25 mouse cellular contexts compared by ENCODE assay signal in genomic region chr13:77898066-77898796, GRCm38 (mm10).
DNase-seq lines count a peak whose midpoint lies in the region; ATAC-seq and TF ChIP-seq lines count a peak whose summit lies in the region.
"Had no signal": no experiment of that assay in that cellular context is flagged by ENCODE, and none has a peak within 500 bp of the region (broad histone marks: within the 10 kb centered on the region; RNA-seq: fewer than 3 reads in every experiment).

No protein-coding gene starts in this region.

- no peak for TF ChIP-seq CTCF in midbrain, postnatal 0 days (IDR thresholded peaks at IDR 0.05)

- no peak overlapping the region for H3K4me3 ChIP-seq in kidney, embryonic 15.5 days (replicated peaks)
- H3K4me3 ChIP-seq in midbrain, embryonic 11.5 days (ENCODE audit: low read depth, low read length) = no peak overlapping the region
- H3K4me3 ChIP-seq in midbrain, postnatal 0 days (ENCODE audit: low read depth, low read length) = no peak overlapping the region
- H3K4me3 ChIP-seq: erythroblast, embryonic 14.5 days; forebrain, embryonic 12.5 days; intestine, embryonic 15.5 days; left cerebral cortex, adult 2 months; limb, embryonic 13.5 days; liver, embryonic 15.5 days; midbrain, embryonic 15.5 days; neural tube, embryonic 12.5 days had no signal

- H3K27me3 ChIP-seq in kidney, embryonic 15.5 days = no peaks in the 10 kb centered on the region
- no peaks in the 10 kb centered on the region for H3K27me3 ChIP-seq in midbrain, embryonic 11.5 days (ENCODE audit: control insufficient read depth, insufficient read depth, low read length)
- H3K27me3 ChIP-seq in midbrain, postnatal 0 days (ENCODE audit: insufficient read depth, low read length) = no peaks in the 10 kb centered on the region
- H3K27me3 ChIP-seq: intestine, embryonic 15.5 days; limb, embryonic 13.5 days; liver, embryonic 15.5 days; midbrain, embryonic 15.5 days; neural tube, embryonic 12.5 days had no signal

- no peak overlapping the region for H3K27ac ChIP-seq in kidney, embryonic 15.5 days
- peak overlapping the region; percentile 30; the same call in 1 of the 2 replicates for H3K27ac ChIP-seq in midbrain, embryonic 11.5 days (ENCODE audit: low read depth, low read length)
- H3K27ac ChIP-seq in midbrain, postnatal 0 days (ENCODE audit: low read depth, low read length) = no peak overlapping the region
- H3K27ac ChIP-seq: forebrain, embryonic 12.5 days; intestine, embryonic 15.5 days; left cerebral cortex, adult 2 months; limb, embryonic 13.5 days; liver, embryonic 15.5 days; midbrain, embryonic 15.5 days; neural tube, embryonic 12.5 days had no signal

- WGBS in kidney, embryonic 15.5 days = 38% methylated on average over 6 of the region's 6 CpGs
- WGBS in midbrain, embryonic 11.5 days = 38% methylated on average over 6 of the region's 6 CpGs
- WGBS in midbrain, postnatal 0 days = 56% methylated on average over 6 of the region's 6 CpGs

- H3K36me3 ChIP-seq in kidney, embryonic 15.5 days = 0 out of 2 replicates have a peak, but pooled peaks cover 2% of the 10 kb centered on the region
- no peaks in the 10 kb centered on the region for H3K36me3 ChIP-seq in midbrain, embryonic 11.5 days (ENCODE audit: control insufficient read depth, insufficient read depth, low read length)
- 0 out of 2 replicates have a peak, but pooled peaks cover 2% of the 10 kb centered on the region for H3K36me3 ChIP-seq in midbrain, postnatal 0 days (ENCODE audit: insufficient read depth, low read length)
- H3K36me3 ChIP-seq: forebrain, embryonic 12.5 days; liver, embryonic 15.5 days; midbrain, embryonic 15.5 days; neural tube, embryonic 12.5 days had no signal

- H3K9me3 ChIP-seq in kidney, embryonic 15.5 days (replicated peaks) = no peaks in the 10 kb centered on the region
- H3K9me3 ChIP-seq in midbrain, embryonic 11.5 days (ENCODE audit: control insufficient read depth, low read length) = no peaks in the 10 kb centered on the region
- H3K9me3 ChIP-seq in midbrain, postnatal 0 days (ENCODE audit: low read length) = no peaks in the 10 kb centered on the region
- H3K9me3 ChIP-seq: forebrain, embryonic 12.5 days; intestine, embryonic 15.5 days; limb, embryonic 13.5 days; liver, embryonic 15.5 days; midbrain, embryonic 15.5 days; neural tube, embryonic 12.5 days had no signal

- DNase-seq in kidney, adult 11 months = no peak
- no peak for DNase-seq in midbrain, embryonic 11.5 days (ENCODE audit: low spot score, missing footprints)
- DNase-seq in midbrain, postnatal 0 days (ENCODE audit: low spot score) = no peak
- DNase-seq in embryo, embryonic 11 days = peak; percentile 62
- DNase-seq in layer of hippocampus, postnatal 14 days (ENCODE audit: low spot score in 2 of 2) = no peak
- no peak for DNase-seq in gastrocnemius, adult 18-20 months (ENCODE audit: low spot score)
- DNase-seq: adrenal gland, postnatal 25 days; cerebellum, adult 18-20 months; cerebellum, postnatal 10 days; gastrocnemius, postnatal 14 days; heart, postnatal 14 days; kidney, adult 9 months; kidney, postnatal 25 days; lung, postnatal 36 days; thymus, postnatal 14 days had no signal

- ATAC-seq in kidney, embryonic 15.5 days (replicated peaks; ENCODE audit: low FRiP score) = peak; percentile 37; the same call in 1 of the 2 replicates
- ATAC-seq in midbrain, embryonic 11.5 days (ENCODE audit: low FRiP score) = no peak
- ATAC-seq in midbrain, postnatal 0 days (ENCODE audit: low FRiP score) = no peak
- ATAC-seq: hindbrain, embryonic 16.5 days; intestine, embryonic 15.5 days; midbrain, embryonic 15.5 days had no signal

- H3K9ac ChIP-seq in kidney, embryonic 15.5 days = no peak overlapping the region
- no peak overlapping the region for H3K9ac ChIP-seq in midbrain, embryonic 11.5 days (ENCODE audit: low read length)
- H3K9ac ChIP-seq in midbrain, postnatal 0 days (replicated peaks; ENCODE audit: low read length, poor library complexity, severe bottlenecking) = no peak overlapping the region
- H3K9ac ChIP-seq: forebrain, embryonic 12.5 days; intestine, embryonic 15.5 days; limb, embryonic 13.5 days; liver, embryonic 15.5 days; midbrain, embryonic 15.5 days; neural tube, embryonic 12.5 days had no signal

- H3K4me2 ChIP-seq in kidney, embryonic 15.5 days = no peak overlapping the region
- no peak overlapping the region for H3K4me2 ChIP-seq in midbrain, embryonic 11.5 days
- no peak overlapping the region for H3K4me2 ChIP-seq in midbrain, postnatal 0 days (ENCODE audit: low read depth, low read length, poor library complexity, severe bottlenecking)
- H3K4me2 ChIP-seq: forebrain, embryonic 12.5 days; intestine, embryonic 15.5 days; limb, embryonic 13.5 days; liver, embryonic 15.5 days; midbrain, embryonic 15.5 days; neural tube, embryonic 12.5 days had no signal

- peaks cover 7% of the 10 kb centered on the region; the same call in 1 of the 2 replicates for H3K4me1 ChIP-seq in kidney, embryonic 15.5 days
- H3K4me1 ChIP-seq in midbrain, embryonic 11.5 days (ENCODE audit: control insufficient read depth, insufficient read depth, low read length) = peaks cover 18% of the 10 kb centered on the region
- H3K4me1 ChIP-seq in midbrain, postnatal 0 days (ENCODE audit: insufficient read depth, low read length) = no peaks in the 10 kb centered on the region
- H3K4me1 ChIP-seq: intestine, embryonic 15.5 days; liver, embryonic 15.5 days had no signal
